Mouse (Mus musculus): Measurements from ENCODE around the gene 6030408B16Rik.
A peak's percentile ranks its signal among the peaks of the same experiment; 100 is the strongest.

The 6030408B16Rik gene

GRCm38 (mm10) chr15:101293025-101293621 is at the start of gene 6030408B16Rik:
6030408B16Rik (plus strand) TSS chr15:101293212.
- DNase-seq (ENCODE audit: low read depth, low spot score) = no peak

- no peak for DNase-seq (ENCODE audit: low read depth, low spot score)
Observed at GRCm38 (mm10) chr15:101244012-101244411, 49.0 kb upstream of the 6030408B16Rik start.

- peak; percentile 98 for DNase-seq (ENCODE audit: low read depth, low spot score)
Observed at GRCm38 (mm10) chr15:101246231-101247154, 46.5 kb upstream of the 6030408B16Rik start.

GRCm38 (mm10) chr15:101247155-101247498 is 45.9 kb upstream of the 6030408B16Rik start:
- DNase-seq (ENCODE audit: low read depth, low spot score) = peak; percentile 36

- no peak for DNase-seq (ENCODE audit: low read depth, low spot score)
Observed at GRCm38 (mm10) chr15:101248029-101248710, 44.8 kb upstream of the 6030408B16Rik start.

- DNase-seq (ENCODE audit: low read depth, low spot score) = no peak
Observed at GRCm38 (mm10) chr15:101250220-101250800, 42.7 kb upstream of the 6030408B16Rik start.

GRCm38 (mm10) chr15:101251930-101252329 is 41.1 kb upstream of the 6030408B16Rik start:
- DNase-seq (ENCODE audit: low read depth, low spot score) = no peak

GRCm38 (mm10) chr15:101252614-101253013 is 40.4 kb upstream of the 6030408B16Rik start:
- DNase-seq (ENCODE audit: low read depth, low spot score) = peak; percentile 64

GRCm38 (mm10) chr15:101253563-101253885 is 39.5 kb upstream of the 6030408B16Rik start:
- no peak for DNase-seq (ENCODE audit: low read depth, low spot score)

- DNase-seq (ENCODE audit: low read depth, low spot score) = peak; percentile 67
Observed at GRCm38 (mm10) chr15:101253886-101254795, 38.9 kb upstream of the 6030408B16Rik start, which contains the start of gene Nr4a1. Nr4a1 (plus strand) TSS chr15:101254269.

- DNase-seq (ENCODE audit: low read depth, low spot score) = peak; percentile 43
Observed at GRCm38 (mm10) chr15:101255842-101256462, 37.1 kb upstream of the 6030408B16Rik start.

- DNase-seq (ENCODE audit: low read depth, low spot score) = no peak
Observed at GRCm38 (mm10) chr15:101256463-101257206, 36.4 kb upstream of the 6030408B16Rik start.

GRCm38 (mm10) chr15:101258420-101258819 is 34.6 kb upstream of the 6030408B16Rik start:
- no peak for DNase-seq (ENCODE audit: low read depth, low spot score)

- no peak for DNase-seq (ENCODE audit: low read depth, low spot score)
Observed at GRCm38 (mm10) chr15:101259922-101260321, 33.1 kb upstream of the 6030408B16Rik start.

GRCm38 (mm10) chr15:101260387-101260786 is 32.6 kb upstream of the 6030408B16Rik start:
- no peak for DNase-seq (ENCODE audit: low read depth, low spot score)

- DNase-seq (ENCODE audit: low read depth, low spot score) = no peak
Observed at GRCm38 (mm10) chr15:101260874-101261622, 32.0 kb upstream of the 6030408B16Rik start.

GRCm38 (mm10) chr15:101262502-101262901 is 30.5 kb upstream of the 6030408B16Rik start:
- DNase-seq (ENCODE audit: low read depth, low spot score) = no peak

GRCm38 (mm10) chr15:101266132-101266963 is 26.7 kb upstream of the 6030408B16Rik start:
- DNase-seq (ENCODE audit: low read depth, low spot score) = peak; percentile 83

Measured in A20 (cell line).